Mouse (Mus musculus) limb, embryonic 11.5 days (tissue): ENCODE measurements around the gene Il12a. TPM values are rescaled to one million over a fixed set of nuclear protein-coding genes. Genes with fewer than 3 reads are reported as not detected.

Source experiments
- ATAC-seq: fragments of 200-750 bp; cut with Nextera tagmentation; 2 replicates; pipeline ENCODE4 v1.8.0; 2017; ENCODE audit warnings: low read depth; ENCODE audit not compliant: insufficient number of reproducible peaks, low FRiP score, low TSS enrichment
- DNase-seq: peaks from one replicate; pipeline ENCODE4 v3.0.0-alpha.2; 2015; ENCODE audit warnings: low spot score
- H3K27ac ChIP-seq: fragments of 300-500 bp; sonication (generic); replicated peaks from 2 replicates; pipeline ENCODE4 v1.5.1; 2014; ENCODE audit warnings: low read depth, mild to moderate bottlenecking, low read length
- H3K27me3 ChIP-seq: fragments of 300-500 bp; sonication (generic); 2 replicates; pipeline ENCODE4 v1.6.1; 2014; ENCODE audit warnings: mild to moderate bottlenecking, low read length, mixed read lengths; ENCODE audit not compliant: control insufficient read depth, insufficient read depth
- H3K36me3 ChIP-seq: fragments of 300-500 bp; sonication (generic); 2 replicates; pipeline ENCODE4 v1.6.1; 2014; ENCODE audit warnings: mild to moderate bottlenecking, low read length, moderate library complexity, mixed read lengths; ENCODE audit not compliant: control insufficient read depth, insufficient read depth
- H3K4me1 ChIP-seq: fragments of 300-500 bp; sonication (generic); 2 replicates; pipeline ENCODE4 v1.6.1; 2014; ENCODE audit warnings: low read length, mixed read lengths; ENCODE audit not compliant: control insufficient read depth, insufficient read depth
- H3K4me2 ChIP-seq: fragments of 300-500 bp; sonication (generic); 2 replicates; pipeline ENCODE4 v1.6.1; 2014; ENCODE audit warnings: low read depth, mild to moderate bottlenecking, moderate library complexity; ENCODE audit not compliant: severe bottlenecking
- H3K4me3 ChIP-seq: fragments of 300-500 bp; sonication (generic); 2 replicates; pipeline ENCODE4 v1.5.1; 2014; ENCODE audit warnings: low read depth, low read length
- H3K9ac ChIP-seq: fragments of 300-500 bp; sonication (generic); 2 replicates; pipeline ENCODE4 v1.6.1; 2014; ENCODE audit warnings: mild to moderate bottlenecking, low read length
- H3K9me3 ChIP-seq: fragments of 300-500 bp; sonication (generic); 2 replicates; pipeline ENCODE4 v1.6.1; 2016; ENCODE audit warnings: low read length; ENCODE audit not compliant: control insufficient read depth
- WGBS: fragments of 180-500 bp; shearing (Covaris S2); extraction: QIAGEN DNeasy Blood & Tissue Kit; methylation state at CpG from one replicate; pipeline ENCODE4 v1.1.7; 2014; 5-methylcytosine and 5-hydroxymethylcytosine counted together
- polyA plus RNA-seq: library from polyadenylated mRNA; unstranded; fragments of >200 nt; fragmentation: Nextera tagmentation; extraction: Ambion mirVana; gene quantifications from 2 replicates; pipeline ENCODE4 v1.2.1, GENCODE M21; 2014

Il12a gene
- polyA plus RNA-seq, result 0.37 and 1.2 TPM in 2 replicates

DNA sequence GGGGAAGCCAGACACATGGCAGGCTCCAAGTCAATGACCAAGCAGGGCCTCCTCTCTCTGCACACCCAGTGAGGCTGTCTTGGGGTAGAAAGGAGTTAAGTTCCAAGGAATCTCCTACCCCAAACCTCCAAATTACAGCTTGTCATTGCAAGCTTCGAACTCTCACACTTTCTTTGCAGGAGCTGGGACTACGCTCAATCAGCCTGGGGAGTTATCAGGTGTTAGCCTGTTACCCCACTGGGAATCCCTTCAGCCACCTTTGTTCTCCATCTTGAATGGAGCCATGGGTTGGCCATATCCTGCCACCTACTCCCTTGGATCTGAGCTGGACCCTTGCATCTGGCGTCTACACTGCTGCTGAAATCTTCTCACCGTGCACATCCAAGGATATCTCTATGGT, at the start of gene Il12a:
Gene Il12a (plus strand): TSS at position 301 of the 400 bp plus-strand sequence.
- no peak within 1 kb of the TSS for H3K4me2 ChIP-seq
- H3K27me3 ChIP-seq, result no peaks in the 10 kb centered on the region
- H3K27ac ChIP-seq, result no peak within 1 kb of the TSS
- no peaks in the 10 kb centered on the region for H3K36me3 ChIP-seq
- no peak within 1 kb of the TSS for H3K9ac ChIP-seq
- ATAC-seq (no peak), DNase-seq (no peak)
- WGBS, result 88% methylated on average over 4 of the region's 4 CpGs
- H3K9me3 ChIP-seq, result no peaks in the 10 kb centered on the region
- no peak within 1 kb of the TSS for H3K4me3 ChIP-seq
- H3K4me1 ChIP-seq, result no peaks in the 10 kb centered on the region; the same call in none of the 2 replicates

DNA sequence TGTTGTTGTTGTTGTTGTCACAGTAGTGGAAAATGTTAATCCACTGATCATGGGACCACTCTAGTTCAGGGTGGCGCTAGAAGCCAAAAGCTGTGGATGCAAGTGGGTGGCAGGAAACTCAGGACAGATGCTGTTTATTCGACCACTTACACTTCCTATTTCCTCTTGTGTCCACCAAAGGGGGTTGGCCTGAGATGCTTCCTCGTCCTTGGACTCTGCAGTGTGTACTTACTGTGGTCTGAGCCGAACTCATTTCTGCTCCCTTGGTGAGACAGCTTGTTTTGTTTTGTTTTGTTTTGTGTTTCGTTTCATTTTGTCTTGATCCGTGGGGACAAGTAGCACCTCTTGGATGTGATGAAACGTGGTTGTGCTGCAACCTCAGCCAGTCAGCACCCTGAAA, 47.5 kb upstream of the Il12a start:
- WGBS, result 84% methylated on average over 7 of the region's 7 CpGs
- no peaks in the 10 kb centered on the region for H3K4me1 ChIP-seq
- no peak overlapping the region for H3K4me3 ChIP-seq
- H3K9ac ChIP-seq, result no peak overlapping the region
- ATAC-seq, result no peak
- no peaks in the 10 kb centered on the region for H3K9me3 ChIP-seq
- no peaks in the 10 kb centered on the region for H3K27me3 ChIP-seq
- no peak for DNase-seq
- no peak overlapping the region for H3K4me2 ChIP-seq
- no peaks in the 10 kb centered on the region for H3K36me3 ChIP-seq
- H3K27ac ChIP-seq, result no peak overlapping the region

- H3K9ac ChIP-seq, result no peak overlapping the region
- no peaks in the 10 kb centered on the region for H3K4me1 ChIP-seq
- DNase-seq (no peak), ATAC-seq (no peak)
- H3K4me2 ChIP-seq, result no peak overlapping the region
- H3K36me3 ChIP-seq, result no peaks in the 10 kb centered on the region
- no peak overlapping the region for H3K4me3 ChIP-seq
- WGBS, result 87% methylated on average over 6 of the region's 6 CpGs
- H3K9me3 ChIP-seq, result no peaks in the 10 kb centered on the region
- H3K27me3 ChIP-seq, result no peaks in the 10 kb centered on the region
- no peak overlapping the region for H3K27ac ChIP-seq
These were observed 43.9 kb upstream of the Il12a start for GRCm38 (mm10) chr3:68646387-68647130.

GRCm38 (mm10) chr3:68647282-68647681, 43.2 kb upstream of the Il12a start:
- no peak overlapping the region for H3K4me2 ChIP-seq
- H3K9ac ChIP-seq, result no peak overlapping the region
- no peaks in the 10 kb centered on the region for H3K36me3 ChIP-seq
- H3K4me1 ChIP-seq, result no peaks in the 10 kb centered on the region
- H3K4me3 ChIP-seq, result no peak overlapping the region
- no peak for ATAC-seq
- no peak overlapping the region for H3K27ac ChIP-seq
- H3K9me3 ChIP-seq, result no peaks in the 10 kb centered on the region
- WGBS, result 93% methylated on average over 3 of the region's 3 CpGs
- no peaks in the 10 kb centered on the region for H3K27me3 ChIP-seq
- DNase-seq, result no peak

GRCm38 (mm10) chr3:68650251-68650650, 40.2 kb upstream of the Il12a start:
- Histone ChIP-seq H3K27me3 (no peaks in the 10 kb centered on the region), H3K9me3 (no peaks in the 10 kb centered on the region), H3K27ac (no peak overlapping the region), H3K4me3 (no peak overlapping the region), H3K4me1 (no peaks in the 10 kb centered on the region), H3K9ac (no peak overlapping the region), H3K36me3 (no peaks in the 10 kb centered on the region), H3K4me2 (no peak overlapping the region)
- no peak for DNase-seq
- ATAC-seq, result no peak
- WGBS, result 92% methylated on average over 3 of the region's 3 CpGs

- no peak for DNase-seq
- no peaks in the 10 kb centered on the region for H3K27me3 ChIP-seq
- 76% methylated on average over 4 of the region's 4 CpGs for WGBS
- H3K9ac ChIP-seq, result no peak overlapping the region
- no peak overlapping the region for H3K4me2 ChIP-seq
- H3K9me3 ChIP-seq, result no peaks in the 10 kb centered on the region
- no peak for ATAC-seq
- no peak overlapping the region for H3K4me3 ChIP-seq
- H3K27ac ChIP-seq, result no peak overlapping the region
- H3K4me1 ChIP-seq, result no peaks in the 10 kb centered on the region
- no peaks in the 10 kb centered on the region for H3K36me3 ChIP-seq
These were observed 33.7 kb upstream of the Il12a start for GRCm38 (mm10) chr3:68656607-68657352.

- H3K4me3 ChIP-seq, result no peak overlapping the region
- ATAC-seq (no peak), DNase-seq (no peak)
- H3K27ac ChIP-seq, result no peak overlapping the region
- no peaks in the 10 kb centered on the region for H3K27me3 ChIP-seq
- no peaks in the 10 kb centered on the region for H3K9me3 ChIP-seq
- H3K4me1 ChIP-seq, result no peaks in the 10 kb centered on the region
- no peak overlapping the region for H3K9ac ChIP-seq
- 37% methylated on average over 9 of the region's 9 CpGs for WGBS
- no peak overlapping the region for H3K4me2 ChIP-seq
- H3K36me3 ChIP-seq, result no peaks in the 10 kb centered on the region
These were observed 32.7 kb upstream of the Il12a start for GRCm38 (mm10) chr3:68657589-68658245.

GRCm38 (mm10) chr3:68659996-68660395, 30.4 kb upstream of the Il12a start:
- Histone ChIP-seq H3K9me3 (no peaks in the 10 kb centered on the region), H3K9ac (no peak overlapping the region), H3K4me2 (no peak overlapping the region), H3K36me3 (no peaks in the 10 kb centered on the region), H3K27me3 (no peaks in the 10 kb centered on the region), H3K4me1 (no peaks in the 10 kb centered on the region), H3K27ac (no peak overlapping the region), H3K4me3 (no peak overlapping the region)
- DNase-seq (no peak), ATAC-seq (no peak)
- 96% methylated on average over 6 of the region's 6 CpGs for WGBS
